Comparison of ENCODE assay signal across 9 mouse cellular contexts in genomic region chr11:69372780-69373170, GRCm38 (mm10). TPM values are rescaled to one million over a fixed set of nuclear protein-coding genes. Genes with fewer than 3 reads are reported as not detected.
DNase-seq lines count a peak whose midpoint lies in the region; ATAC-seq lines count a peak whose summit lies in the region.
"Had no signal": no experiment of that assay in that cellular context is flagged by ENCODE, and none has a peak within 500 bp of the region (broad histone marks: within the 10 kb centered on the region; RNA-seq: fewer than 3 reads in every experiment).

No protein-coding gene starts in this region.

- WGBS in heart, embryonic 16.5 days, result 57% methylated on average over 3 of the region's 3 CpGs
- WGBS in liver, embryonic 15.5 days (ENCODE audit: insufficient replicate concordance), result 45% methylated on average over 3 of the region's 3 CpGs

- H3K4me3 ChIP-seq in heart, embryonic 16.5 days (ENCODE audit: low read length), result no peak overlapping the region
- peak overlapping the region; percentile 53 for H3K4me3 ChIP-seq in liver, embryonic 15.5 days (replicated peaks)
- H3K4me3 ChIP-seq: limb, embryonic 15.5 days had no signal

- H3K27me3 ChIP-seq in heart, embryonic 16.5 days (ENCODE audit: control insufficient read depth, insufficient read depth, low read length), result no peaks in the 10 kb centered on the region
- peaks cover 40% of the 10 kb centered on the region for H3K27me3 ChIP-seq in liver, embryonic 15.5 days
- H3K27me3 ChIP-seq: limb, embryonic 15.5 days had no signal

- H3K4me2 ChIP-seq in heart, embryonic 16.5 days (ENCODE audit: low read depth, low read length), result no peak overlapping the region
- peak overlapping the region; percentile 86 for H3K4me2 ChIP-seq in liver, embryonic 15.5 days
- H3K4me2 ChIP-seq: limb, embryonic 15.5 days had no signal

- H3K27ac ChIP-seq in heart, embryonic 16.5 days (ENCODE audit: low read length), result peak overlapping the region; percentile 24
- peak overlapping the region; percentile 95 for H3K27ac ChIP-seq in liver, embryonic 15.5 days (replicated peaks)

- ATAC-seq in heart, embryonic 16.5 days (replicated peaks; ENCODE audit: extremely low read depth, insufficient read depth, low FRiP score), result no peak
- ATAC-seq in erythroid progenitor cell, adult 5-6 weeks (replicated peaks; ENCODE audit: low FRiP score, poor library complexity, severe bottlenecking), result peak; percentile 52
- ATAC-seq in liver, embryonic 15.5 days (ENCODE audit: insufficient read depth), result no peak; the same call in 1 of the 2 replicates
- ATAC-seq in activated CD4-positive, CD25-positive, alpha-beta regulatory T cell, adult 4 months, result no peak
- no peak for ATAC-seq in megakaryocyte, adult 5-6 weeks (ENCODE audit: poor library complexity, severe bottlenecking)

- H3K4me1 ChIP-seq in heart, embryonic 16.5 days (ENCODE audit: control insufficient read depth, insufficient read depth, low read length), result peaks cover 19% of the 10 kb centered on the region
- H3K4me1 ChIP-seq in liver, embryonic 15.5 days (replicated peaks), result peaks cover 78% of the 10 kb centered on the region

- H3K36me3 ChIP-seq in heart, embryonic 16.5 days (ENCODE audit: control insufficient read depth, insufficient read depth), result no peaks in the 10 kb centered on the region
- H3K36me3 ChIP-seq in liver, embryonic 15.5 days (replicated peaks), result 0 out of 2 replicates have a peak, but pooled peaks cover 6% of the 10 kb centered on the region

- intact Hi-C loops in heart, postnatal 25 days (cut with DNase I), result no loop called here

- H3K9me3 ChIP-seq in heart, embryonic 16.5 days (replicated peaks; ENCODE audit: control insufficient read depth, low read length), result no peaks in the 10 kb centered on the region
- no peaks in the 10 kb centered on the region for H3K9me3 ChIP-seq in liver, embryonic 15.5 days (replicated peaks)
- H3K9me3 ChIP-seq: limb, embryonic 15.5 days had no signal

- no peak overlapping the region for H3K9ac ChIP-seq in heart, embryonic 16.5 days (ENCODE audit: low read length)
- no peak overlapping the region; the same call in 1 of the 2 replicates for H3K9ac ChIP-seq in liver, embryonic 15.5 days
- H3K9ac ChIP-seq: limb, embryonic 15.5 days had no signal

- no peak for DNase-seq in heart, postnatal 25 days (ENCODE audit: low spot score)
- peak; percentile 63 for DNase-seq in ES-CJ7 (ENCODE audit: low read depth, low spot score)
- DNase-seq in layer of hippocampus, adult 8-10 months (ENCODE audit: low spot score in 2 of 2), result no peak

RNA-seq across cellular contexts. Expression of gene Chd3, which starts 3.6 kb away (rescaled TPM):
- polyA plus RNA-seq in heart, embryonic 16.5 days (2015; fragmentation: Nextera tagmentation; extraction: Ambion mirVana), result 13.3 and 19.8 TPM in 2 replicates
- total RNA-seq in heart, postnatal 25 days (2021), result 10 to 100 TPM; 26.4 to 27.9 TPM
- 21.0 and 33.2 TPM in 2 replicates for total RNA-seq in erythroid progenitor cell, adult 5-6 weeks (2015; ENCODE audit: low replicate concordance)
- 18.9 and 19.5 TPM in 2 replicates for total RNA-seq in erythroid progenitor cell, adult 5-6 weeks (2017; ENCODE audit: low replicate concordance)
- polyA plus RNA-seq in liver, embryonic 15.5 days (2015; fragmentation: Nextera tagmentation; extraction: Ambion mirVana), result 3.4 and 5.8 TPM in 2 replicates
- total RNA-seq in layer of hippocampus, adult 8-10 months (2022), result 100 to 1,000 TPM; 435 to 510 (median 495) TPM
- polyA plus RNA-seq in activated CD4-positive, CD25-positive, alpha-beta regulatory T cell, adult 4 months (2017; shearing (Covaris generic)), result 10 to 100 TPM; 58.7 to 62.7 TPM
- total RNA-seq in megakaryocyte, adult 5-6 weeks (2015), result 13.6 and 13.9 TPM in 2 replicates
- total RNA-seq in megakaryocyte, adult 5-6 weeks (2017), result 17.1 and 19.8 TPM in 2 replicates

RNA-seq across cellular contexts. Expression of gene Naa38, which starts 22.5 kb away (rescaled TPM):
- polyA plus RNA-seq in heart, embryonic 16.5 days (2015; fragmentation: Nextera tagmentation; extraction: Ambion mirVana), result 134 and 135 TPM in 2 replicates
- total RNA-seq in heart, postnatal 25 days (2021), result 10 to 100 TPM; 97.5 to 99.2 TPM
- total RNA-seq in erythroid progenitor cell, adult 5-6 weeks (2015; ENCODE audit: low replicate concordance), result 26.8 and 31.7 TPM in 2 replicates
- 21.6 and 21.9 TPM in 2 replicates for total RNA-seq in erythroid progenitor cell, adult 5-6 weeks (2017; ENCODE audit: low replicate concordance)
- 77.2 and 88.0 TPM in 2 replicates for polyA plus RNA-seq in liver, embryonic 15.5 days (2015; fragmentation: Nextera tagmentation; extraction: Ambion mirVana)
- total RNA-seq in layer of hippocampus, adult 8-10 months (2022), result 100 to 1,000 TPM; 101 to 126 (median 111) TPM
- polyA plus RNA-seq in activated CD4-positive, CD25-positive, alpha-beta regulatory T cell, adult 4 months (2017; shearing (Covaris generic)), result 100 to 1,000 TPM; 146 TPM
- 90.6 and 105 TPM in 2 replicates for total RNA-seq in megakaryocyte, adult 5-6 weeks (2015)
- total RNA-seq in megakaryocyte, adult 5-6 weeks (2017), result 147 and 161 TPM in 2 replicates

RNA-seq across cellular contexts. Expression of gene Cyb5d1, which starts 22.7 kb away (rescaled TPM):
- polyA plus RNA-seq in heart, embryonic 16.5 days (2015; fragmentation: Nextera tagmentation; extraction: Ambion mirVana), result 25.4 and 27.6 TPM in 2 replicates
- total RNA-seq in heart, postnatal 25 days (2021), result 10 to 100 TPM; 26.1 to 29.3 TPM
- total RNA-seq in erythroid progenitor cell, adult 5-6 weeks (2015; ENCODE audit: low replicate concordance), result 8.3 and 11.7 TPM in 2 replicates
- 25.7 and 32.5 TPM in 2 replicates for total RNA-seq in erythroid progenitor cell, adult 5-6 weeks (2017; ENCODE audit: low replicate concordance)
- polyA plus RNA-seq in liver, embryonic 15.5 days (2015; fragmentation: Nextera tagmentation; extraction: Ambion mirVana), result 9.6 and 11.0 TPM in 2 replicates
- 10 to 100 TPM; 37.5 to 51.2 (median 46.5) TPM for total RNA-seq in layer of hippocampus, adult 8-10 months (2022)
- 10 to 100 TPM in 1 of 2 experiments, 1 to 10 TPM in 1; 9.4 to 17.9 TPM for polyA plus RNA-seq in activated CD4-positive, CD25-positive, alpha-beta regulatory T cell, adult 4 months (2017; shearing (Covaris generic))
- total RNA-seq in megakaryocyte, adult 5-6 weeks (2015), result 11.6 and 15.3 TPM in 2 replicates
- 24.0 and 28.1 TPM in 2 replicates for total RNA-seq in megakaryocyte, adult 5-6 weeks (2017)

RNA-seq across cellular contexts. Expression of gene Tmem88, which starts 25.3 kb away (rescaled TPM):
- polyA plus RNA-seq in heart, embryonic 16.5 days (2015; fragmentation: Nextera tagmentation; extraction: Ambion mirVana), result 39.6 and 45.2 TPM in 2 replicates
- 10 to 100 TPM; 22.5 to 23.7 TPM for total RNA-seq in heart, postnatal 25 days (2021)
- not detected in 2 replicates for total RNA-seq in erythroid progenitor cell, adult 5-6 weeks (2015; ENCODE audit: low replicate concordance)
- total RNA-seq in erythroid progenitor cell, adult 5-6 weeks (2017; ENCODE audit: low replicate concordance), result not detected in 2 replicates
- polyA plus RNA-seq in liver, embryonic 15.5 days (2015; fragmentation: Nextera tagmentation; extraction: Ambion mirVana), result 6.6 and 7.1 TPM in 2 replicates
- 1 to 10 TPM; 2.2 to 2.8 (median 2.5) TPM for total RNA-seq in layer of hippocampus, adult 8-10 months (2022)
- polyA plus RNA-seq in activated CD4-positive, CD25-positive, alpha-beta regulatory T cell, adult 4 months (2017; shearing (Covaris generic)), result under 1 TPM; 0.22 to 0.51 TPM
- 0.14 TPM in 1 of 2 replicates, not detected in the other for total RNA-seq in megakaryocyte, adult 5-6 weeks (2015)
- 0.18 TPM in 1 of 2 replicates, not detected in the other for total RNA-seq in megakaryocyte, adult 5-6 weeks (2017)

RNA-seq across cellular contexts. Expression of gene Rnf227, which starts 32.5 kb away (rescaled TPM):
- 6.5 TPM in 2 replicates for polyA plus RNA-seq in heart, embryonic 16.5 days (2015; fragmentation: Nextera tagmentation; extraction: Ambion mirVana)
- under 1 TPM; 0.16 to 0.17 TPM for total RNA-seq in heart, postnatal 25 days (2021)
- total RNA-seq in erythroid progenitor cell, adult 5-6 weeks (2015; ENCODE audit: low replicate concordance), result 1.7 and 8.3 TPM in 2 replicates
- 3.9 and 6.5 TPM in 2 replicates for total RNA-seq in erythroid progenitor cell, adult 5-6 weeks (2017; ENCODE audit: low replicate concordance)
- 0.97 and 1.3 TPM in 2 replicates for polyA plus RNA-seq in liver, embryonic 15.5 days (2015; fragmentation: Nextera tagmentation; extraction: Ambion mirVana)
- 100 to 1,000 TPM; 119 to 129 (median 121) TPM for total RNA-seq in layer of hippocampus, adult 8-10 months (2022)
- 1 to 10 TPM; 2.4 to 3.4 TPM for polyA plus RNA-seq in activated CD4-positive, CD25-positive, alpha-beta regulatory T cell, adult 4 months (2017; shearing (Covaris generic))
- 3.7 and 8.1 TPM in 2 replicates for total RNA-seq in megakaryocyte, adult 5-6 weeks (2015)
- 7.2 and 8.7 TPM in 2 replicates for total RNA-seq in megakaryocyte, adult 5-6 weeks (2017)

Comparison
In these comparisons a context has a peak if more than half of its experiments do, and no peak if none do; other contexts are left out.
1. RNA of gene Chd3, which starts 3.6 kb away (total RNA-seq): 435 to 510 TPM in layer of hippocampus, adult 8-10 months; 26.4 to 27.9 TPM in heart, postnatal 25 days, 18.9 to 33.2 TPM in erythroid progenitor cell, adult 5-6 weeks and 13.6 to 19.8 TPM in megakaryocyte, adult 5-6 weeks; every median in the first group is over 10 times any median in the second.